Mouse (Mus musculus): ENCODE measurements at regions not wholly inside any gene's neighbourhood (a gene's known extent, or its start where the extent isn't known, plus 50 kb on each side); places are given as distances from the start of the nearest gene placed in this dataset.
A peak's percentile ranks its signal among the peaks of the same experiment; 100 is the strongest.
"Not testable (repeated sequence)": the region's sequence is repeated elsewhere in the genome, so short reads cannot be mapped to it uniquely, and the experiment has no call there.

GRCm38 (mm10) chr16:86209319-86209718 lies 307.7 kb upstream of the Adamts5 start:
- TF ChIP-seq POU5F1 (IDR thresholded peaks at IDR 0.05; ENCODE audit: borderline replicate concordance, low read length): no peak
- TF ChIP-seq CTCF (conservative IDR thresholded peaks at IDR 0.05; ENCODE audit: low read length): no peak
- no peak for TF ChIP-seq NANOG (IDR thresholded peaks at IDR 0.05; ENCODE audit: borderline replicate concordance, low read length)
- Histone ChIP-seq H3K9me3 (ENCODE audit: low read length) (no peaks in the 10 kb centered on the region), H3K4me3 (replicated peaks; ENCODE audit: low read length) (no peak overlapping the region), H3K4me1 (replicated peaks; ENCODE audit: low read depth, low read length) (no peaks in the 10 kb centered on the region), H3K36me3 (ENCODE audit: insufficient read depth, low read length) (no peaks in the 10 kb centered on the region), H3K27me3 (ENCODE audit: insufficient read depth, low read length) (no peaks in the 10 kb centered on the region)

GRCm38 (mm10) chr16:86189874-86190273 lies 288.2 kb upstream of the Adamts5 start:
- Histone ChIP-seq H3K9me3 (ENCODE audit: low read length) (no peaks in the 10 kb centered on the region), H3K36me3 (ENCODE audit: insufficient read depth, low read length) (no peaks in the 10 kb centered on the region), H3K27me3 (ENCODE audit: insufficient read depth, low read length) (no peaks in the 10 kb centered on the region), H3K4me1 (replicated peaks; ENCODE audit: low read depth, low read length) (peaks cover 25% of the 10 kb centered on the region), H3K4me3 (replicated peaks; ENCODE audit: low read length) (no peak overlapping the region)
- TF ChIP-seq POU5F1 (IDR thresholded peaks at IDR 0.05; ENCODE audit: borderline replicate concordance, low read length) (no peak), CTCF (conservative IDR thresholded peaks at IDR 0.05; ENCODE audit: low read length) (no peak), NANOG (IDR thresholded peaks at IDR 0.05; ENCODE audit: borderline replicate concordance, low read length) (no peak)

- no peaks in the 10 kb centered on the region for H3K27me3 ChIP-seq (ENCODE audit: insufficient read depth, low read length)
- H3K36me3 ChIP-seq (ENCODE audit: insufficient read depth, low read length): no peaks in the 10 kb centered on the region
- H3K9me3 ChIP-seq (ENCODE audit: low read length): no peaks in the 10 kb centered on the region
- no peak overlapping the region for H3K4me3 ChIP-seq (replicated peaks; ENCODE audit: low read length)
- TF ChIP-seq POU5F1 (IDR thresholded peaks at IDR 0.05; ENCODE audit: borderline replicate concordance, low read length) (no peak), NANOG (IDR thresholded peaks at IDR 0.05; ENCODE audit: borderline replicate concordance, low read length) (no peak), CTCF (conservative IDR thresholded peaks at IDR 0.05; ENCODE audit: low read length) (no peak)
- H3K4me1 ChIP-seq (replicated peaks; ENCODE audit: low read depth, low read length): peaks cover 25% of the 10 kb centered on the region
Observed at GRCm38 (mm10) chr16:86188966-86189365, 287.3 kb upstream of the Adamts5 start.

GRCm38 (mm10) chr16:86187609-86188008 lies 286.0 kb upstream of the Adamts5 start:
- not testable (repeated sequence) for H3K27me3 ChIP-seq (ENCODE audit: insufficient read depth, low read length)

GRCm38 (mm10) chr16:86159021-86159815 lies 257.6 kb upstream of the Adamts5 start:
- Histone ChIP-seq H3K9me3 (ENCODE audit: low read length) (no peaks in the 10 kb centered on the region), H3K27me3 (ENCODE audit: insufficient read depth, low read length) (no peaks in the 10 kb centered on the region), H3K36me3 (ENCODE audit: insufficient read depth, low read length) (no peaks in the 10 kb centered on the region), H3K4me1 (replicated peaks; ENCODE audit: low read depth, low read length) (no peaks in the 10 kb centered on the region), H3K4me3 (replicated peaks; ENCODE audit: low read length) (no peak overlapping the region)
- TF ChIP-seq NANOG (IDR thresholded peaks at IDR 0.05; ENCODE audit: borderline replicate concordance, low read length) (no peak), POU5F1 (IDR thresholded peaks at IDR 0.05; ENCODE audit: borderline replicate concordance, low read length) (no peak), CTCF (conservative IDR thresholded peaks at IDR 0.05; ENCODE audit: low read length) (no peak)

More at GRCm38 (mm10) chr16:86187609-86188008, 286.0 kb upstream of the Adamts5 start:
- peaks cover 25% of the 10 kb centered on the region for H3K4me1 ChIP-seq (replicated peaks; ENCODE audit: low read depth, low read length)
- H3K4me3 ChIP-seq (replicated peaks; ENCODE audit: low read length); H3K36me3 ChIP-seq (ENCODE audit: insufficient read depth, low read length); H3K9me3 ChIP-seq (ENCODE audit: low read length): not testable (repeated sequence)
- TF ChIP-seq NANOG (IDR thresholded peaks at IDR 0.05; ENCODE audit: borderline replicate concordance, low read length): peak; percentile 83

- TF ChIP-seq NANOG (IDR thresholded peaks at IDR 0.05; ENCODE audit: borderline replicate concordance, low read length): no peak
- TF ChIP-seq CTCF (conservative IDR thresholded peaks at IDR 0.05; ENCODE audit: low read length): no peak
- no peak for TF ChIP-seq POU5F1 (IDR thresholded peaks at IDR 0.05; ENCODE audit: borderline replicate concordance, low read length)
- no peak overlapping the region for H3K4me3 ChIP-seq (replicated peaks; ENCODE audit: low read length)
- H3K36me3 ChIP-seq (ENCODE audit: insufficient read depth, low read length): no peaks in the 10 kb centered on the region
- H3K27me3 ChIP-seq (ENCODE audit: insufficient read depth, low read length): no peaks in the 10 kb centered on the region
- no peaks in the 10 kb centered on the region for H3K9me3 ChIP-seq (ENCODE audit: low read length)
- H3K4me1 ChIP-seq (replicated peaks; ENCODE audit: low read depth, low read length): no peaks in the 10 kb centered on the region
Observed at GRCm38 (mm10) chr16:86138171-86138570, 236.5 kb upstream of the Adamts5 start.

- Histone ChIP-seq H3K4me3 (replicated peaks; ENCODE audit: low read length) (no peak overlapping the region), H3K27me3 (ENCODE audit: insufficient read depth, low read length) (no peaks in the 10 kb centered on the region), H3K9me3 (ENCODE audit: low read length) (no peaks in the 10 kb centered on the region), H3K4me1 (replicated peaks; ENCODE audit: low read depth, low read length) (no peaks in the 10 kb centered on the region), H3K36me3 (ENCODE audit: insufficient read depth, low read length) (no peaks in the 10 kb centered on the region)
- TF ChIP-seq NANOG (IDR thresholded peaks at IDR 0.05; ENCODE audit: borderline replicate concordance, low read length): peak; percentile 94; the same call in 1 of the 2 replicates
- no peak for TF ChIP-seq CTCF (conservative IDR thresholded peaks at IDR 0.05; ENCODE audit: low read length)
- peak; percentile 97 for TF ChIP-seq POU5F1 (IDR thresholded peaks at IDR 0.05; ENCODE audit: borderline replicate concordance, low read length)
Observed at GRCm38 (mm10) chr16:86136169-86136568, 234.5 kb upstream of the Adamts5 start.

GRCm38 (mm10) chr16:86127391-86127790 lies 225.8 kb upstream of the Adamts5 start:
- H3K9me3 ChIP-seq (ENCODE audit: low read length): no peaks in the 10 kb centered on the region
- H3K4me3 ChIP-seq (replicated peaks; ENCODE audit: low read length): no peak overlapping the region
- no peaks in the 10 kb centered on the region for H3K27me3 ChIP-seq (ENCODE audit: insufficient read depth, low read length)
- TF ChIP-seq CTCF (conservative IDR thresholded peaks at IDR 0.05; ENCODE audit: low read length): no peak
- TF ChIP-seq NANOG (IDR thresholded peaks at IDR 0.05; ENCODE audit: borderline replicate concordance, low read length): no peak
- no peak for TF ChIP-seq POU5F1 (IDR thresholded peaks at IDR 0.05; ENCODE audit: borderline replicate concordance, low read length)
- no peaks in the 10 kb centered on the region for H3K4me1 ChIP-seq (replicated peaks; ENCODE audit: low read depth, low read length)
- no peaks in the 10 kb centered on the region for H3K36me3 ChIP-seq (ENCODE audit: insufficient read depth, low read length)

GRCm38 (mm10) chr16:86124182-86124581 lies 222.6 kb upstream of the Adamts5 start:
- TF ChIP-seq CTCF (conservative IDR thresholded peaks at IDR 0.05; ENCODE audit: low read length): no peak
- TF ChIP-seq NANOG (IDR thresholded peaks at IDR 0.05; ENCODE audit: borderline replicate concordance, low read length): no peak
- no peak for TF ChIP-seq POU5F1 (IDR thresholded peaks at IDR 0.05; ENCODE audit: borderline replicate concordance, low read length)
- Histone ChIP-seq H3K27me3 (ENCODE audit: insufficient read depth, low read length) (no peaks in the 10 kb centered on the region), H3K36me3 (ENCODE audit: insufficient read depth, low read length) (no peaks in the 10 kb centered on the region), H3K9me3 (ENCODE audit: low read length) (no peaks in the 10 kb centered on the region), H3K4me3 (replicated peaks; ENCODE audit: low read length) (no peak overlapping the region), H3K4me1 (replicated peaks; ENCODE audit: low read depth, low read length) (no peaks in the 10 kb centered on the region)

Measured in E14TG2a.4 (cell line).